Mouse (Mus musculus) stomach, adult 2 months (tissue): ENCODE results near the gene Man1b1. TPM values are rescaled to one million over a fixed set of nuclear protein-coding genes. Genes with fewer than 3 reads are reported as not detected.

Experiments used
- polyA plus RNA-seq: library from polyadenylated mRNA; depleted of rRNA; stranded (reverse); fragments of >200 nt; gene quantifications from 2 replicates; pipeline ENCODE4 v1.2.3, GENCODE M21; 2012; rRNA removed

The Man1b1 gene
- 6.1 and 7.3 TPM in 2 replicates for polyA plus RNA-seq

DNA sequence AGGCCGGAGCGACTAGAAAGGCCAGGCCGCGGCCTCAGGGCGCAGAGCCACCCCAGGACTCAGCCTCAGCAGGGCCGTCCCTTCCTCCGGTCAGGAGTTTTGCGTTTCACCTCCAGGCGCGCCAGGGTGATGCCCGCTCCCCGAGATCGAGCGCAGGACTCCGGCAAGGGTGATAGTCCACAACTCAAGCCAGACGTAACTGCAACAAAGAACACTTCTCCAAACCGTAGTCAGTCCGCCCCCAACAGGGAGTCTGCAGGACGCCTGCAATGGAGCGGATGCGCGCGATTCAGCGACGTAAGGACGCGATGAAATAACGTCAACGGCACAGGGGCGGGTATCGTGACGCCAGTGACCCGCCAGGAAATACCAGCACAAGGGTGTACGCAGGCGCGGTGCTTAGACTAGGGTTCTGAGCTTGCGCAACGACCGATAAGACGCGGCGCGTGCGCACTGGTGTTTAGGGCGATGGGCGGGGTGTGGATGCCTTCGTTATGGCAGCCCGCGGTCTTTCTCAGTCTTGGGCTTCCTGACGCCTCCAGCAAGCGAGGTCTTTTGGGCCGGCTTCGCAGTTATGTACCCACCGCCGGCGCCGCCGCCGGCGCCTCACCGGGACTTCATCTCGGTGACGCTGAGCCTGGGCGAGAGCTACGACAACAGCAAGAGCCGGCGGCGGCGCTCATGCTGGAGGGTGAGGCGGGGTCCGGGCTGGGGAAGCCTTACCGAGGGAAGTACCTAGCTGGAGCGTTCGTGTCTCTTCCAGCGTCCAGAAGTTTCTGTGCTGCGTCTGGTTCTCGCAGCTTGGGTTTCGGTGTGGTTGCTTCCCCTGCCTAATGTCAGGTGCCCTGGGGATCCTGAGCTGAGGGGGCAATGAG lies at the start of gene Man1b1:
Gene Man1b1 (plus strand): TSS at position 53 of the 875 bp plus-strand sequence.

DNA sequence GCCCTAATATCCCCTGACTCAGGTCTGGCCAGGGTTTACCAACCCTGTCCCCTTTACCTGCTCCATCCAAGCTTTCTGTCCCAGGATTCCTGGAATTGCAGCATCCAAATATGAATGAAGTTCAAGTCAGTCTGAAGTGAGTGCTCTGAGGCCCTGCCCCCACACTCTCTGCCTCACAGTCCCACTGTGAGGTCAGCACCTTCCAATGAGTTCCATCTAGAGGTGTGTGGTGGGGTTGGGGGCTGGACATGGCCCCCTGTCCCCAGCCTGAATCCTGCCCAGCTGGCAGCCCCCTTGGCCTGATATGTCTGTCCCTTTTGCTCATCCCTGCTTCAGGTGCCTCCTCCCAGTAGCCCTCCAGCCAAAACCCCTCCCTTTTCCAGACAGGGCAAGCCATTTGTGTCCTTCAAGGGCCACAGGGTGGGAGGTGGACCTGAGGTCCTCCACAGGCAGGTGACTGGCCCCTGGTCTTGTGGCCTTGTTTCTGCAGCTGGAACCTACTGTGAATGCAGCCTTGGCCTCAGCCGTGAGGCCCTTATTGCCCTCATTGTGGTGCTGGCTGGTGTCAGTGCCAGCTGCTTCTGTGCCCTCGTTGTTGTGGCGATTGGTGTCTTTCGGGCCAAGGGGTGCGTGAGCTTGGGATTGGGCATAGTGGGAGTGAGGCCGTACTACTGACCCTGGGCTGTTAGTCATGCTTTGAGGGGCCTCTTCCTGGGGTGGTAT lies 44.0 kb upstream of the Man1b1 start, which contains the start of gene Tmem210:
Gene Tmem210 (plus strand): TSS at position 219 of the 723 bp plus-strand sequence.

DNA sequence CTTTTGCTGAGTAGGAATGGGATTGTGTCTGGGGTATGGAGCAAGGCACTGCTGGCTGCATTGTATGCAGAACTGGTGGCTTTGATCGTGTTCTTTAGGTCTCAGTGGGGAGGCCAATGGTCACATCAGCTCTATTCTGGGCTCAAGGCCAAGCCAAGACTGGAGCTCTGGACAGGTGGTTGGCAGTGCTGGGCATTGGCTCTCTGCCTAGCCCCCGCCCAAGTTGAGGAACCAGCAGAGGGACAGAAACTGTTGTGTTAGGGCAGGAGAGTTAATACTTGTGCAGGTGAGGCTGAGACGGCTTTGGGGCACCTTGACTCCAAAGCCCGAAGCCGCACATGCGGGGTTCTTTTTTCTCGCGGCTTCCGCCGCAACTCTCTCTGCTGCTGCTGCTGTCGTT lies 42.5 kb upstream of the Man1b1 start, which contains the start of gene Lrrc26:
Gene Lrrc26 (plus strand): TSS at position 265 of the 400 bp plus-strand sequence.

DNA sequence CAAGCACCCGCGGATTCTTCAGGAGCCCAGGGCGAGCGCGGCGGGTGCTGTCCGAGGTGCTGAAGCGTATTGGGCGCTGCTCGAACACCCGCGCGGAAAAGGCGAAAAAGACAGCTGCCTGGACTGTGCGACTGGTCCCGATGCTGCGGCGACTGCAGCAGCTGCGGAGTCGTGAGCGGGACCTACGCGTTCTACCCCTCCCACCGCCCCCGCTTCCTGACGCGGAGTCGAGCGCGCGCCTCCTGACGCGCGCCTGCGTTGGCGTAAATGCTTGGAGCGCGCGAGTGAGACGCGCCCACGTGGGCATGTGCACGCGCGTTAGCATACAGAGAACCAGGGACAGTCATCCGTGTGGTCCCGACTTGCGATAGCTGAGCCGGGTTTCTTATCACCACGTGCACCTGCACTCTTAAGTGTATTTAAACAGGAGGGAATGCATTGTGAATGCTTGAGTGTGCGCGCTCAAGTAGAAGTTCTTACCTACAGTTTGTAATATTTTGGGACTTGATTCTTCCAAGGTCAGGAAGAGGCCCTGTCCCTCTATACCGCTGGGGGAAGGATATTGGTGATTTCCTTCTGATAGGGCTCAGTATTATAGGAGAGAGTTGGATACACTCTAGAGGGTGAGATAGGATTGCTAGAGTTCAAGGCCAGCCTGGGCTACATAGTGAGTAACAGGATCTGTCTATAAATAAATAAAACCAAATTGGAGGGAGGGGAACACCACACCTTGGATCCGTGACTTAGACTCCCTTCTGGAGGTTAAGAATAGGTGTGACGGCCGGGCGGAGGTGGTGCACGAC lies 13.0 kb upstream of the Man1b1 start, which contains the start of gene Grin1:
Gene Grin1 (minus strand): TSS at position 217 of the 803 bp plus-strand sequence.

DNA sequence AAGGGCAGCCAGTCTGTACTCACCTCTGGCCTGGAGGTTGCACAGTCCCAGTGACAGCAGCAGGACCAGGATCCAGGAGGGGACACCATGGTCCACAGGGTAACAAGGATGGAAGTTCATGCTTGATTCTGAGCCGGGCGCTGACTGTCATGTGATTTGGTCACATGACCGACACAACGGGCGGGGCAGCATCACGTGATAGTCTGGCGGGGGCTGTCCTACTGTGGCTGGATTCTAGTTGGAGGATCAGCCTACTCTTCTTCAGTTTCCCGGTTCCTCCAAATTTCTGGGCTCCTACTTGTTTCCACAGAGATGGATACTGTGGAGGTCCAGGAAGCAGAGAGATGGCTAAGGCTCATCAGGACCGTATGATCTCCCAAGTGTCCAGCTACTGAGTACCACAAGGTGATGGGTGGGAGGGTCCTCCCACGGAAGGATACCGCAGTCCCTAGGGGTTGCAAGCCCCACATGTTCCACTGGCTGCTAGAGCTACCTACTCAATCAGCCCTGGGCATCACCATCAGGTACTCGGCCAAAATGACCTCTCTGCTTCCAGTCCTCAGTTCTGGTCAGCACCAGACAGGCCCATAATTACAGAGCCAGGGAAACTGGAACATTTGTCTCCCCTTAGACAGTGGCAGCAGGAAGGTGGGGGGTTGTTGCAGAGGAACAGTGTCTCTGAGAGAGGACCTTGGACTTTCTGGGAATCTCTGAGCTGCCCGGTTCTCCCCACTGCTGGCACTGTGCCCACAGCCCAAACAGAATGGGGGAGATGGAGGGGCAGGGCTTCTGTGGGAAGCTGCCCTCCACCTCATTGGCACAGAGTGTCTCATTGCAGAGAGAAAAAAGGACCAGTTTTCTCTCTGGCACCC lies 24.3 kb downstream of the Man1b1 start, which contains the start of gene Dpp7:
Gene Dpp7 (minus strand): TSS at position 152 of the 872 bp plus-strand sequence.

DNA sequence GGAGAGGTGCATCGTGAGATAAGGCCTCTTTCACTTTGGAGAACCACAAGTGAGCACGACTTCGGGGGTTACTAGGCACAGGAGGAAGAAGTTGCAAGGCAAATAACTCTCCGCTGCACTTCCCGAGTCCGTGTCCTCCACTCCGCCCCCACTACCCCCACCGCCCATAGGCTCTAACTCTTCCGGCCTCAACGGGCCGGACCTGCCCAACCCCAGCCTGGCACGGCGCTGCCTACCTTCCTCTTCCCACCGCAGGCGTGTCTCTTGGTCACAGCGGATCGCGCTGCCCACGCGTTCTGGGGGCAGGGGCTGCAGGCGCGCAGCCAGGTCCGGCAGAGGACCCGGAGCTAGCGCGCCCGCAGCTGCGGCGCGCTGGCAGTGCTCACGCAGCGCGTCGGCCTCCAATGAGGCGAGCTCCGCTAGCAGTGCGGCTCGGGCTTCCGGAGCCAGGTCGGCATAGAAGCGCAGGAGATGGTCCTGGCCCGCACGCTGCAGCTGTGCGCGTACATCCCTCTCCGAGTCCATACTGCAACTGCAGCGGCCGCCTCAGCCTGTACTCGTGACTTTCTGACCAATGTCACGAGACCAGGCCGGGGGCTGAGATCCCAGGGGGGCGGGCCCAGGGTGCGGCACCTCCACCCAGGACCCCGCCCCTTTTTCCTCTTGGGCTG lies 33.1 kb downstream of the Man1b1 start, which contains the start of gene Uap1l1:
Gene Uap1l1 (minus strand): TSS at position 592 of the 671 bp plus-strand sequence.

DNA sequence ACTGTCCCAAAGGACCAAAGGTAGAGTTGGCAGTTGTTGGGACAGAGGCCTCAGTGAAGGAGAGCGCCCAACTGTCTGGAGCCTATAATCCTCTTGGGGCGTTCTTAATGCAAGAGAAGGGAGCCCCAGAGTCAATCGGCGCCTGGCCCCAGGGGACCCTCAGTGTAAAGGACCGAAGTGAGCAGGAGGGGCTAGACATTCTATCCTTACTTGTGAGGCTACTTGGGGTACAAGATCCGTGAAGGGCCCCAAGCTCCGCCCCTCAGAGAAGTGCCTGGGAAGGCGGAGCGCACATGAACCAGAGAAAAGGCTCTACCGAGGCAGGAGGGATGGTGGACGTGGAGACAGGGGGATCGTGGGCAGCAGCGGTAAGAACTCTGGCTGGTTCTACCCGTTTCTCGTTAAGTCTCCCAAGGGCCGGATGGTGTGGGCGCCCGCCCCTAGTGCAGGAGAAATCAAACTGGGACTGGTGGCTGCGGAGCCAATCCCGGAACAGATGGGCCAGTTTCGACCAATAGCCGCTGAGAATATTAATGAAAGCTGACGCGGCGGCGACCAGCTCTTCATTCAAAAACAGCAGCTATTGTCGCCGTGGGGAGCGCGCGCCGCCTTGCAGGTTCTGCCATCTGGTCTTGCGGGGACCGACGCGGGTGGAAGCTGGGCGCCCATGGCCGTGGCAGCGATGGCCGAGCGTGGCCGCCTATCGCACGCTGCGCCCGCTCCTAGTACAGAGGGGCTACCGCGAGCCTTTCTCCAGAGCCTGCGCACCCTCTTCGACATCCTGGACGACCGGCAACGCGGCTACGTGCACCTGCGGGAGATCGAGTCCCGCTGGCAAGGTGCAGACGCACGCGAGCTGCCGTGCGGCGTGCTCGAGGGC lies 39.9 kb downstream of the Man1b1 start, which contains the start of gene Sapcd2:
Gene Sapcd2 (plus strand): TSS at position 558 of the 880 bp plus-strand sequence.

DNA sequence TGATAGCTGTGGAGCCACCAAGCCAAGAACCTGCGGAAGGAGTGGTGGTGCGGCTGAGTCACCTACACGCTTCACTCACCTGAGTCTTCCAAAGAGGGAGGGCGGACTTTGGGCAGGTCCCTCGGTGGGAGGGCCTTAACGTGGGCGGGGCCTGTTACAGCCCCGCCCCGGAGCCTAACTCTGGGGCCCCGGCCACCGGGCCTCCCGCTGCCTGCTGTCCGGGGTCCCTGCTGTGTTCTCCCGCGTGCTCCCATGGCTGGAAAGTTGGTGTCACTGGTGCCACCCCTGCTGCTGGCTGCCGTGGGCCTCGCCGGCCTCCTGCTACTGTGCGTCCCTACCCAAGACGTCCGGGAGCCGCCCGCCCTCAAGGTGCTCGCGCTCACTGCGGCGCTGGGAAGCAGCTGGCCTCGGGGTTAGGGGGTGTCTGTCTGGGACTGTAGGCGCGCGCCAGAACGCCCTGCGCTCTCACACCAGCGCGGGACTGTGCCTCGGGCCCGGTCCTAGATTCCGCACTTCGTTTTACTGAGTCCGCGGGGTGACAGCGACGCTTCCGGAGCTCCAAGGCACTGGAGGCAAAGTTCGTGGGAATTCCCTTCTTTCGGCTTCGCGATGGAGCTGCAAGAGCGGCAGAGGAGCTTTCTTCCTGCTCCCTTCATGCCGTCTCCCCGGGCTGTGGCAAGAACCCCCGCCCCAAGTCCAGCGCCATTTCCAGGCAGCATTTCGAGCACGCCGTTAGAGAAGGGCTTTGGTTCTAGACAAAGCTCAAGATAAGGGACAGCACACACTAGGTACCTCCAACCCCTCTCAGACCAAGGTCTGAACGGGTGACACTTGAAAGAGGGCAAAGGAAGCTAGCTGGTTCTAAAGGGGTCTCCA lies 63.8 kb downstream of the Man1b1 start, which contains the start of gene Entpd2:
Gene Entpd2 (plus strand): TSS at position 154 of the 876 bp plus-strand sequence.

DNA sequence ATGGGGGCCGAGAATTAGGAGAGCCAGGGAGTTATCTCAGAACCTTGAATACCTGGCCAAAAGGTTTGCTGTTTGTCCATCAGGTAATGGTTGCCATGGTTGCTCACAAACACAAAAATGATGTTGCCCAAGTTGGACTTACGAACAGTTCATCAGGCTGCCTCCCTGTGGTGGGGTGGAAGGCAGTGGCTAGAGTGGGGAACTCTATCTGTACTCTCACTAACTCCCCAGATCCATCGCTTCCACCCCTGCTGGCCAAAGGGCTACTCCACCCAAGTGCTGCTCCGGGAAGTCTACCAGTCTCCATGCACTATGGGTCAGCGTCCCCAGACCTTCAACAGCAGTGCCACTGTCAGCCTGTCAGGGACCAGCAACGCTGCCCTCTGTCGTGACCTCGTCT lies 66.9 kb downstream of the Man1b1 start, which contains the start of gene Npdc1:
Gene Npdc1 (plus strand): TSS at position 301 of the 400 bp plus-strand sequence.

Other genes starting within 250 kb of the Man1b1 start
- 14.8 and 16.5 TPM in 2 replicates for gene Noxa1, start 237.2 kb upstream of the Man1b1 start, polyA plus RNA-seq
- gene Nrarp, start 151.6 kb upstream of the Man1b1 start, polyA plus RNA-seq = 41.8 and 62.3 TPM in 2 replicates
- 20.0 and 23.5 TPM in 2 replicates for gene Tor4a, start 135.5 kb upstream of the Man1b1 start, polyA plus RNA-seq
- gene Nelfb, start 120.8 kb upstream of the Man1b1 start, polyA plus RNA-seq = 29.3 and 32.6 TPM in 2 replicates
- gene Stpg3, start 117.7 kb upstream of the Man1b1 start, polyA plus RNA-seq = not detected in 2 replicates
- gene Fam166a, start 113.6 kb upstream of the Man1b1 start, polyA plus RNA-seq = 0.35 TPM in 1 of 2 replicates, not detected in the other
- gene Tubb4b, start 107.6 kb upstream of the Man1b1 start, polyA plus RNA-seq = 278 and 313 TPM in 2 replicates
- 0.29 and 0.32 TPM in 2 replicates for gene Slc34a3, start 98.0 kb upstream of the Man1b1 start, polyA plus RNA-seq
- gene Rnf224, start 95.6 kb upstream of the Man1b1 start, polyA plus RNA-seq = 0.77 and 0.82 TPM in 2 replicates
- gene Rnf208, start 90.1 kb upstream of the Man1b1 start, polyA plus RNA-seq = 100 and 146 TPM in 2 replicates
- gene Cysrt1, start 89.9 kb upstream of the Man1b1 start, polyA plus RNA-seq = 216 and 387 TPM in 2 replicates
- gene AL732309.1, start 85.5 kb upstream of the Man1b1 start, polyA plus RNA-seq = 24.8 and 31.7 TPM in 2 replicates
- gene Tmem203, start 76.9 kb upstream of the Man1b1 start, polyA plus RNA-seq = 26.1 and 51.6 TPM in 2 replicates
- 76.7 and 110 TPM in 2 replicates for gene Tprn, start 69.7 kb upstream of the Man1b1 start, polyA plus RNA-seq
- gene Ssna1, start 59.9 kb upstream of the Man1b1 start, polyA plus RNA-seq = 32.6 and 42.6 TPM in 2 replicates
- 38.5 and 51.1 TPM in 2 replicates for gene Anapc2, start 59.9 kb upstream of the Man1b1 start, polyA plus RNA-seq
- not detected in 2 replicates for gene Tmem210, start 44.2 kb upstream of the Man1b1 start, polyA plus RNA-seq
- gene Lrrc26, start 42.4 kb upstream of the Man1b1 start, polyA plus RNA-seq = 120 and 141 TPM in 2 replicates
- 1.7 and 2.6 TPM in 2 replicates for gene Grin1, start 13.2 kb upstream of the Man1b1 start, polyA plus RNA-seq
- gene Dpp7, start 24.0 kb downstream of the Man1b1 start, polyA plus RNA-seq = 15.2 and 20.7 TPM in 2 replicates
- gene Uap1l1, start 33.3 kb downstream of the Man1b1 start, polyA plus RNA-seq = 26.9 and 89.2 TPM in 2 replicates
- 16.2 and 18.1 TPM in 2 replicates for gene Sapcd2, start 40.0 kb downstream of the Man1b1 start, polyA plus RNA-seq
- gene Entpd2, start 63.5 kb downstream of the Man1b1 start, polyA plus RNA-seq = 38.6 and 41.0 TPM in 2 replicates
- gene Npdc1, start 67.0 kb downstream of the Man1b1 start, polyA plus RNA-seq = 181 and 297 TPM in 2 replicates
- 0.11 and 0.24 TPM in 2 replicates for gene Fut7, start 90.9 kb downstream of the Man1b1 start, polyA plus RNA-seq
- gene Abca2, start 96.4 kb downstream of the Man1b1 start, polyA plus RNA-seq = 17.6 and 31.4 TPM in 2 replicates
- gene Clic3, start 124.5 kb downstream of the Man1b1 start, polyA plus RNA-seq = 208 and 316 TPM in 2 replicates
- gene Paxx, start 128.8 kb downstream of the Man1b1 start, polyA plus RNA-seq = 60.7 and 89.3 TPM in 2 replicates
- gene Ptgds, start 137.7 kb downstream of the Man1b1 start, polyA plus RNA-seq = 2.0 and 3.4 TPM in 2 replicates
- 0.26 TPM in 1 of 2 replicates, not detected in the other for gene Lcn12, start 161.6 kb downstream of the Man1b1 start, polyA plus RNA-seq
- 31.7 and 32.1 TPM in 2 replicates for gene Fbxw5, start 168.4 kb downstream of the Man1b1 start, polyA plus RNA-seq
- gene C8g, start 169.4 kb downstream of the Man1b1 start, polyA plus RNA-seq = 0.94 and 1.9 TPM in 2 replicates
- 5.6 and 6.2 TPM in 2 replicates for gene Traf2, start 214.6 kb downstream of the Man1b1 start, polyA plus RNA-seq
- gene Edf1, start 225.5 kb downstream of the Man1b1 start, polyA plus RNA-seq = 53.7 and 66.4 TPM in 2 replicates
- 0.94 and 1.5 TPM in 2 replicates for gene Mamdc4, start 242.5 kb downstream of the Man1b1 start, polyA plus RNA-seq
- 15.1 and 16.4 TPM in 2 replicates for gene Phpt1, start 242.9 kb downstream of the Man1b1 start, polyA plus RNA-seq
- 3.4 and 4.3 TPM in 2 replicates for gene Ajm1, start 249.4 kb downstream of the Man1b1 start, polyA plus RNA-seq